Mouse (Mus musculus) stomach, postnatal 0 days (tissue): ENCODE results near the gene Mrpl52.

Experiments
- CTCF ChIP-seq: IDR thresholded peaks from 2 replicates; pipeline ENCODE4 v1.5.1; 2016; ENCODE audit warnings: antibody characterized with exemption, low read depth, mild to moderate bottlenecking, moderate library complexity
- EP300 ChIP-seq: optimal IDR thresholded peaks from 2 replicates; pipeline ENCODE3; 2016; ENCODE audit warnings: antibody characterized with exemption

DNA sequence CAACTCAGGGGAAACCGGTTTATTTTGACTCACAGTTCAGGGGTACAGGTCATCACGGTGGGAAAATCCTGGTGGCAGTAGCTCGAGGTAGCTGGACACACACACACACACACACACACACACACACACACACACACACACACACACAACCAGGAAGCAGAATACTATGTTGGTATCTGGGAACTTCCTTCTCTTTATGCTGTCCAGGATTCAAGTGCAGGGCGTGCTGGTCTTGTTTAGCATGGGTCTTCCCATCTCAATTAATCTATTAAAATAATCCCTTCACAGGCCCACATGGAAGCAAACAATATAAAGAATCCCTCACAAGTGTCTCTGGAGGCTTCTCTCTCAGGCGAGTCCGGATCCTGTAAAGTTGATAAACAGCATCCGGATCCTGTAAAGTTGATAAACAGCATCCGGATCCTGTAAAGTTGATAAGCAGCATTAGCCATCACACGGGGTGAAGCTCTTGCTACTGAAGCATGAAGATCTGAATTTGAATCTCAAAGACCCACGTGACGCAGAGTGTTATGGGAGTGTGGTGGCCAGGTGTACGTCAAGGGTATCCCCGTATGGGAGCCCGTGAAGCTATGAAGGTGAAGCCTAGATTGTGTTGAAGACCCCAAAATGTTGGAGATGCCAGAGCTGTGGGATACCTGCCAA lies 31.3 kb downstream of the Mrpl52 start:
- TF ChIP-seq CTCF: no peak
- TF ChIP-seq EP300: no peak
